Mouse (Mus musculus) spleen, adult 2 months (tissue): Measurements from ENCODE around the gene Ap5s1. TPM values are rescaled to one million over a fixed set of nuclear protein-coding genes. Genes with fewer than 3 reads are reported as not detected.
"Not testable (repeated sequence)": the region's sequence is repeated elsewhere in the genome, so short reads cannot be mapped to it uniquely, and the experiment has no call there.

ENCODE experiments used
- DNase-seq, 2 experiments: peaks; one replicate each; pipeline versions ENCODE4 v3.0.0 to v3.0.0-alpha.2; 2012 to 2021; ENCODE audit warnings: low spot score in 2 of 2, low read depth in 1 of 2
- H3K27ac ChIP-seq: fragments of 200-500 bp; 2 replicates; pipeline ENCODE4 v1.5.1; 2012; ENCODE audit warnings: low read length, inconsistent platforms; ENCODE audit not compliant: insufficient read depth
- H3K27me3 ChIP-seq: fragments of 200-500 bp; 2 replicates; pipeline ENCODE4 v1.6.1; 2012; ENCODE audit warnings: mild to moderate bottlenecking, moderate library complexity, low read length, inconsistent platforms; ENCODE audit not compliant: control insufficient read depth, insufficient read depth
- H3K36me3 ChIP-seq: fragments of 200-500 bp; 2 replicates; pipeline ENCODE4 v1.6.1; 2012; ENCODE audit warnings: mild to moderate bottlenecking, low read length, inconsistent platforms; ENCODE audit not compliant: control insufficient read depth, insufficient read depth
- H3K4me1 ChIP-seq: fragments of 200-500 bp; 2 replicates; pipeline ENCODE4 v1.6.1; 2011; ENCODE audit warnings: inconsistent platforms; ENCODE audit not compliant: control insufficient read depth, insufficient read depth, insufficient read length
- H3K4me3 ChIP-seq: fragments of 200-500 bp; 2 replicates; pipeline ENCODE4 v1.5.1; 2011; ENCODE audit warnings: mild to moderate bottlenecking, inconsistent platforms; ENCODE audit not compliant: insufficient read depth, insufficient read length; ENCODE audit errors: extremely low read depth
- CTCF ChIP-seq: fragments of 200-500 bp; IDR thresholded peaks from 2 replicates; pipeline ENCODE4 v1.5.1; 2011; ENCODE audit warnings: mild to moderate bottlenecking, inconsistent platforms; ENCODE audit not compliant: insufficient read depth, insufficient read length, insufficient replicate concordance; ENCODE audit errors: extremely low read depth
- POLR2A ChIP-seq: fragments of 200-500 bp; IDR thresholded peaks from 2 replicates; pipeline ENCODE4 v1.6.1; 2011; ENCODE audit warnings: low read depth, low read length, inconsistent platforms
- WGBS: fragments of 180-500 bp; shearing (Covaris S2); methylation state at CpG from one replicate; pipeline ENCODE4 v1.1.7; 2018; 5-methylcytosine and 5-hydroxymethylcytosine counted together
- polyA plus RNA-seq: library from polyadenylated mRNA; depleted of rRNA; stranded (reverse); fragments of >200 nt; gene quantifications from 2 replicates; pipeline ENCODE4 v1.2.3, GENCODE M21; 2012

The Ap5s1 gene
- polyA plus RNA-seq, 1 experiment: 24.3 TPM

DNA sequence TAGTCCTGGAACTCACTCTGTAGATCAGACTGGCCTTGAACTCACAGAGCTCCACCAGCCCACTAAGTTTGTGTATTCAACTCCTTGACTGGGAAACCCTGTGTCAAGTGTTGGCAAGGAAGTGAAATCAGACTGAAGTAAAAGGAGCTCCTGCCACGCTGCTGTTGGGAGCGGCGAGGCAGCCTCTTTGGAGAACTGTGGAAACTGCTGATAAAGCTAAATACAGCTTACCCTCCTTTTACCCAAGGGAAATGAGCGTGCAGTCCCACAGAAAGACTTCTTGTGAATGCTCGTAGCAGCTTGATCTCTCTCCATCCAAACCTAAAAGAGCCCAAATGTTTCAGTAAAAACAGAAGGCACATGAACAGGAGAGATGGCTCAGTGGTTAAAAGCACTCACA, 15.7 kb downstream of the Ap5s1 start:
- no peak for TF ChIP-seq POLR2A
- no peak for TF ChIP-seq CTCF
- Histone ChIP-seq H3K27ac (no peak overlapping the region), H3K27me3 (no peaks in the 10 kb centered on the region), H3K36me3 (no peaks in the 10 kb centered on the region), H3K4me3 (no peak overlapping the region), H3K4me1 (no peaks in the 10 kb centered on the region)
- no peak for DNase-seq
- WGBS: 56% methylated on average over 5 of the region's 5 CpGs

DNA sequence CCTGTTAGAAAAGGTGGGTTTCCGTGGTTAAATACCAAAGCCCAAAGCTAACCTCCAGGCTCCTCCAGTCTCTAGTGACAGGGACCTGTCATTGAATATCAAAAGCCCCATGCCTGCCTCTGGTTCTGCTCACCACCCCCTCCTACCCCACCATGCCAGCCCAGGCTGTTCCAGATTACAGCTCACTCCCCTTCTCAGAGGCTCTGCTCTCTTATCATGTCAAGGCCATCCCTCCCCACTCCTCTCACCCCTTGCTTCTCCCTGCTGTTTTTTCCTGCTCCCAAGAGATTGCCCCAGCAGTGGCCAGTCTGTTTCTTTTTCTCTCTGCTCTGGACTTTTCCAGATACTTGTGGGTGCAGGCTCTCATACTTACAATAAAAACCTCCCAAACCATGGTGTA, 16.7 kb downstream of the Ap5s1 start:
- no peak for TF ChIP-seq POLR2A
- no peak for TF ChIP-seq CTCF
- Histone ChIP-seq H3K27ac (no peak overlapping the region), H3K36me3 (no peaks in the 10 kb centered on the region), H3K4me3 (no peak overlapping the region), H3K27me3 (no peaks in the 10 kb centered on the region), H3K4me1 (no peaks in the 10 kb centered on the region)
- WGBS: 74% methylated on average over 1 of the region's 1 CpGs
- no peak for DNase-seq

- no peak for DNase-seq
- Histone ChIP-seq H3K4me1 (no peaks in the 10 kb centered on the region), H3K36me3 (no peaks in the 10 kb centered on the region), H3K4me3 (no peak overlapping the region), H3K27ac (no peak overlapping the region), H3K27me3 (no peaks in the 10 kb centered on the region)
- WGBS: 90% methylated on average over 6 of the region's 6 CpGs
- no peak for TF ChIP-seq POLR2A
- no peak for TF ChIP-seq CTCF
Measured at GRCm38 (mm10) chr2:131225178-131225577, 18.3 kb downstream of the Ap5s1 start.

DNA sequence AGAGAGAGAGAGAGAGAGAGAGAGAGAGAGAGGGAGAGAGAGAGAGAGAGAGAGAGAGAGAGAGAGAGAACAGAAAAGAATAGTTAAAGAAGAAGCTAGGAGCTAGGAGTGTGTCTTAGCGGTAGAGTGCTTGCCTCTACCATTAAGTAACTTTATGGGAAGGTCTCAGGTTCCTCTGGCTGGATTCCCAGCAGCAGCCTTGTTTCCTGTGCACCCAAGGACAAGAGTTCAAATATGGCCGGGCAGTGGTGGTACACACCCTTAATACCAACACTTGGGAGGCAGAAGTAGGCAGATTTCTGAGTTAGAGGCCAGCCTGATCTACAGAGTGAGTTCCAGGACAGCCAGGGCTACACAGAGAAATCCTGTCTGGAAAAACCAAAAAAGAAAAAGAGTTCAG, 19.8 kb downstream of the Ap5s1 start:
- H3K36me3 ChIP-seq, H3K4me3 ChIP-seq, H3K27ac ChIP-seq, H3K4me1 ChIP-seq, H3K27me3 ChIP-seq, DNase-seq: not testable (repeated sequence)
- WGBS: 64% methylated on average over 2 of the region's 2 CpGs

- Histone ChIP-seq H3K36me3 (no peaks in the 10 kb centered on the region), H3K27me3 (no peaks in the 10 kb centered on the region), H3K27ac (no peak overlapping the region), H3K4me1 (no peaks in the 10 kb centered on the region), H3K4me3 (no peak overlapping the region)
- WGBS: 86% methylated on average over 3 of the region's 3 CpGs
- DNase-seq: no peak
- TF ChIP-seq POLR2A (no peak), CTCF (no peak)
Measured at GRCm38 (mm10) chr2:131227243-131227642, 20.4 kb downstream of the Ap5s1 start.

GRCm38 (mm10) chr2:131232558-131232957, 25.7 kb downstream of the Ap5s1 start:
- no peak overlapping the region for H3K27ac ChIP-seq
- no peak overlapping the region for H3K4me3 ChIP-seq
- WGBS: 75% methylated on average over 2 of the region's 2 CpGs
- TF ChIP-seq CTCF (no peak), POLR2A (no peak)
- no peaks in the 10 kb centered on the region for H3K36me3 ChIP-seq
- peak in 1 of 2 experiments; percentile 15 for DNase-seq
- peaks cover 14% of the 10 kb centered on the region; the same call in 1 of the 2 replicates for H3K4me1 ChIP-seq
- no peaks in the 10 kb centered on the region for H3K27me3 ChIP-seq

- peak within 1 kb of the TSS; percentile 90 for H3K4me3 ChIP-seq
- WGBS: 18% methylated on average over 29 of the region's 29 CpGs
- H3K27me3 ChIP-seq: no peaks in the 10 kb centered on the region
- peak; percentile 79 to 94 for DNase-seq
- TF ChIP-seq POLR2A (peak; percentile 61), CTCF (no peak)
- H3K27ac ChIP-seq: peak within 1 kb of the TSS; percentile 86
- no peaks in the 10 kb centered on the region for H3K36me3 ChIP-seq
- H3K4me1 ChIP-seq: peaks cover 14% of the 10 kb centered on the region; the same call in 1 of the 2 replicates
Measured at GRCm38 (mm10) chr2:131233307-131234126, 26.6 kb downstream of the Ap5s1 start, which contains the start of gene Mavs. Gene Mavs, plus strand, starts transcription at chr2:131234063.
